Mouse (Mus musculus): ENCODE results near the gene Foxg1. TPM values are rescaled to one million over a fixed set of nuclear protein-coding genes. Genes with fewer than 3 reads are reported as not detected.
A peak's percentile ranks its signal among the peaks of the same experiment; 100 is the strongest.

The Foxg1 gene
- polyA plus RNA-seq, 1 experiment from 2014 or later = 0.88 TPM

DNA sequence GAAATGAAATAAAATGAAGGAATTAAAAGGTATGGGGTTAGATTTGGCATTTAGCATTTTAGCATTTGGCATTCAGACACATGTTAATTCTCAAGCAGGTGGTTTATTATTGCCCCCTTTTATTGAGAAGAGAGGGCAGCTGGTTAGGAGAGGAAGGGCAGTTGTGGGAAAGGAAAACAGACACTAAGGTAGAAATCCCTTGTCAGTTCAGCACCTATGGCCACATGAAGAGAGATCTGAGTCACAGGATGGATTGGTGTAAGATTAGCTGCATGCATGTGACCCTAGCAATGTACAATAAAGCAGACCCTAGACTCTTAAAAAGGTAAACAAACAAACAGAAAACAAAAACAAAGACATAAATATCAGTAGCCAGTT is 15.7 kb downstream of the Foxg1 start:
- Histone ChIP-seq H3K27me3 (peaks cover 72% of the 10 kb centered on the region), H3K4me1 (replicated peaks) (peaks cover 10% of the 10 kb centered on the region), H3K4me3 (no peak overlapping the region), H3K9me3 (no peaks in the 10 kb centered on the region), H3K9ac (no peak overlapping the region), H3K36me3 (no peaks in the 10 kb centered on the region), H3K27ac (replicated peaks) (no peak overlapping the region), H3K4me2 (no peak overlapping the region)
- ATAC-seq (ENCODE audit: low FRiP score, low read depth) = no peak

DNA sequence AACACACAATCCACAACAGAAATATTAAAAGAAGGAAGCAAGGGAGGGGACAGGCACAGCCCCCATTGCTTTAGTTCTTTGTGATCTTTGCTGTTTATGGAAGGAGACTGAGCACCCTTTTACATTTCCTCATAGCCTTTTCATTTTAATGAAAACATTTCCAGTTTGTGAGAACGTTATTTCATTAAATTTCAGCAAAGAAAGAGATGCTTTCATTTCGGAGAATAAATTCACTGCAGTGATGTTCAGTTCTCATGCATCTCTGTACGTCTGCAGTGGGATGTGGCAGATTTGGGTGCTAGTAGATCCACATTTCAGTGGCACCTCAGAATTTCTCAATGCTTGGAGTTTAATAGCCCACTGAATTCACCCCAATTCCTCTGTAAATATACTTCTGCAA is 16.2 kb downstream of the Foxg1 start:
- H3K4me3 ChIP-seq = no peak overlapping the region
- H3K36me3 ChIP-seq = no peaks in the 10 kb centered on the region
- H3K4me1 ChIP-seq (replicated peaks) = peaks cover 10% of the 10 kb centered on the region
- no peak overlapping the region for H3K27ac ChIP-seq (replicated peaks)
- WGBS = 22% methylated on average over 3 of the region's 3 CpGs
- H3K4me2 ChIP-seq = no peak overlapping the region
- H3K27me3 ChIP-seq = peaks cover 74% of the 10 kb centered on the region
- no peak overlapping the region for H3K9ac ChIP-seq
- no peak for ATAC-seq (ENCODE audit: low FRiP score, low read depth)
- no peaks in the 10 kb centered on the region for H3K9me3 ChIP-seq

DNA sequence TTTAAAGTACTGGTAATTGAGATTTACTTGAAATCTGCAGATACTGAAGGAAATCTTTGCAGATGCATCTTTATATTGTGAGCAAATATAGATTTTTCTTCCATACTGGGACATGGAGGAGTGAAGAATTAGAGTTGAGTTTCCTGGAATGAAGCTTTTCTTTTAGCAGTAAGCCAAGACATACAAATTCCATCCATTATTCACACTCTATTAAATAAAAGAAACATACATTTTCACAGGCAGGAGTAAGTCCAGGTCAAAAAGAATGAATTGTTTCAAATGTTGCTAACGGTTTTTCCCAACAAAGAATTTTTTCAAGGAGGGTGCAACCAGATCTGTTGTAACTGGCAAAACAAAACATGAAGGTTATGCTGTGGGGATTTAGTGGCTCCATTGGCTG is 17.2 kb downstream of the Foxg1 start:
- Histone ChIP-seq H3K27ac (replicated peaks) (no peak overlapping the region), H3K9me3 (no peaks in the 10 kb centered on the region), H3K4me1 (replicated peaks) (peaks cover 10% of the 10 kb centered on the region), H3K9ac (no peak overlapping the region), H3K4me3 (no peak overlapping the region), H3K27me3 (peaks cover 73% of the 10 kb centered on the region), H3K36me3 (no peaks in the 10 kb centered on the region), H3K4me2 (no peak overlapping the region)
- WGBS = 7% methylated on average over 1 of the region's 1 CpGs
- no peak for ATAC-seq (ENCODE audit: low FRiP score, low read depth)

- H3K36me3 ChIP-seq = no peaks in the 10 kb centered on the region
- ATAC-seq (ENCODE audit: low FRiP score, low read depth) = no peak
- 3% methylated on average over 9 of the region's 9 CpGs for WGBS
- no peak overlapping the region for H3K9ac ChIP-seq
- H3K4me2 ChIP-seq = peak overlapping the region; percentile 75
- H3K4me3 ChIP-seq = peak overlapping the region; percentile 38
- H3K27ac ChIP-seq (replicated peaks) = no peak overlapping the region
- H3K4me1 ChIP-seq (replicated peaks) = peaks cover 10% of the 10 kb centered on the region
- peaks cover 72% of the 10 kb centered on the region for H3K27me3 ChIP-seq
- H3K9me3 ChIP-seq = no peaks in the 10 kb centered on the region
Observed at GRCm38 (mm10) chr12:49400036-49400852, 17.8 kb downstream of the Foxg1 start.

GRCm38 (mm10) chr12:49400853-49401118 is 18.3 kb downstream of the Foxg1 start:
- Histone ChIP-seq H3K4me2 (peak overlapping the region; percentile 75), H3K27me3 (peaks cover 69% of the 10 kb centered on the region), H3K9me3 (no peaks in the 10 kb centered on the region), H3K36me3 (no peaks in the 10 kb centered on the region), H3K9ac (no peak overlapping the region), H3K4me1 (replicated peaks) (peaks cover 10% of the 10 kb centered on the region), H3K4me3 (peak overlapping the region; percentile 38), H3K27ac (replicated peaks) (no peak overlapping the region)
- peak; percentile 76 for ATAC-seq (ENCODE audit: low FRiP score, low read depth)
- 0% methylated on average over 8 of the region's 8 CpGs for WGBS

GRCm38 (mm10) chr12:49401119-49401795 is 18.8 kb downstream of the Foxg1 start:
- Histone ChIP-seq H3K36me3 (no peaks in the 10 kb centered on the region), H3K9ac (peak overlapping the region; percentile 11; the same call in 1 of the 2 replicates), H3K27ac (replicated peaks) (no peak overlapping the region), H3K4me2 (peak overlapping the region; percentile 75), H3K27me3 (peaks cover 66% of the 10 kb centered on the region), H3K4me3 (peak overlapping the region; percentile 38), H3K4me1 (replicated peaks) (peaks cover 10% of the 10 kb centered on the region), H3K9me3 (no peaks in the 10 kb centered on the region)
- under 1% methylated on average over 56 of the region's 68 CpGs for WGBS
- ATAC-seq (ENCODE audit: low FRiP score, low read depth) = peak; percentile 78

DNA sequence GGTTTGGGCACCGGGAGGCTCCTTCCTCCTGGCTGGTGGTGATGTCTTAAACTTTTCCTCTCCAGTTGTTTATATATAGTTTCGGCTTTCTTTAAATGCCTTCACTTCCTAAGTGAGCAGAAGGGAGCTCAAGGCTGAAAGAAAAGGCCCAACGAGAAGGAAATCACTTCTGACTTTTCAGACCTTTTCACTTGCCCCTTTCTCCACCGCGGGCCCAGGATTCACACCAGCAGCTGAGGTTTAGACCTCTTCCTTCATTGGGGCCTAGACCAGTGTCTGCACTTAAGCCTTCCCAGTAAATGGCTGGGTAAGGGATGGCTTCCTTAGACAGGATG is 19.3 kb downstream of the Foxg1 start:
- WGBS = 2% methylated on average over 5 of the region's 5 CpGs
- no peak for ATAC-seq (ENCODE audit: low FRiP score, low read depth)
- Histone ChIP-seq H3K4me2 (peak overlapping the region; percentile 75), H3K36me3 (no peaks in the 10 kb centered on the region), H3K4me3 (peak overlapping the region; percentile 38), H3K27me3 (peaks cover 63% of the 10 kb centered on the region), H3K4me1 (replicated peaks) (peaks cover 10% of the 10 kb centered on the region), H3K9ac (no peak overlapping the region), H3K27ac (replicated peaks) (no peak overlapping the region), H3K9me3 (no peaks in the 10 kb centered on the region)

- peaks cover 3% of the 10 kb centered on the region for H3K27me3 ChIP-seq
- H3K4me3 ChIP-seq = no peak overlapping the region
- H3K9ac ChIP-seq = no peak overlapping the region
- no peak overlapping the region for H3K27ac ChIP-seq (replicated peaks)
- H3K36me3 ChIP-seq = no peaks in the 10 kb centered on the region
- WGBS = 53% methylated on average over 2 of the region's 2 CpGs
- H3K4me1 ChIP-seq (replicated peaks) = no peaks in the 10 kb centered on the region
- no peak overlapping the region for H3K4me2 ChIP-seq
- no peaks in the 10 kb centered on the region for H3K9me3 ChIP-seq
- ATAC-seq (ENCODE audit: low FRiP score, low read depth) = no peak
Observed at GRCm38 (mm10) chr12:49409833-49410232, 27.4 kb downstream of the Foxg1 start.

- no peaks in the 10 kb centered on the region for H3K4me1 ChIP-seq (replicated peaks)
- H3K4me3 ChIP-seq = no peak overlapping the region
- H3K27ac ChIP-seq (replicated peaks) = no peak overlapping the region
- no peak overlapping the region for H3K9ac ChIP-seq
- no peaks in the 10 kb centered on the region for H3K9me3 ChIP-seq
- WGBS = 85% methylated on average over 3 of the region's 3 CpGs
- no peak for ATAC-seq (ENCODE audit: low FRiP score, low read depth)
- no peaks in the 10 kb centered on the region for H3K36me3 ChIP-seq
- H3K27me3 ChIP-seq = no peaks in the 10 kb centered on the region
- H3K4me2 ChIP-seq = no peak overlapping the region
Observed at GRCm38 (mm10) chr12:49417963-49418362, 35.5 kb downstream of the Foxg1 start.

Other genes with a start within 250 kb of the Foxg1 start
- not detected in 2 replicates for gene Gm43517, start 2.5 kb downstream of the Foxg1 start, polyA plus RNA-seq (2015; fragmentation: Nextera tagmentation; extraction: Ambion mirVana)